Mouse (Mus musculus) layer of hippocampus, postnatal 10 days (tissue): Measurements from ENCODE around the gene Gfpt2. TPM values are rescaled to one million over a fixed set of nuclear protein-coding genes. Genes with fewer than 3 reads are reported as not detected.
A peak's percentile ranks its signal among the peaks of the same experiment; 100 is the strongest.

Experiments used
- DNase-seq, 2 experiments: peaks; one replicate each; pipeline ENCODE4 v3.0.0; 2021; ENCODE audit warnings: low spot score in 2 of 2
- total RNA-seq, 2 experiments: library from RNA; stranded (reverse); gene quantifications; 2 replicates each; pipeline ENCODE4 v1.2.3; 2021

The Gfpt2 gene
- total RNA-seq, 2 experiments from 2014 or later = 6.1 to 6.7 TPM

- DNase-seq = no peak
These were observed 43.9 kb downstream of the Gfpt2 start for GRCm38 (mm10) chr11:49837717-49838407.

- DNase-seq = no peak
These were observed 46.7 kb downstream of the Gfpt2 start for GRCm38 (mm10) chr11:49840666-49841065.

GRCm38 (mm10) chr11:49841886-49842285, 47.9 kb downstream of the Gfpt2 start:
- DNase-seq = no peak

GRCm38 (mm10) chr11:49842718-49843117, 48.7 kb downstream of the Gfpt2 start:
- no peak for DNase-seq

GRCm38 (mm10) chr11:49844311-49844710, 50.3 kb downstream of the Gfpt2 start:
- DNase-seq = no peak

- peak; percentile 58 to 72 for DNase-seq
These were observed 51.0 kb downstream of the Gfpt2 start for GRCm38 (mm10) chr11:49844969-49845368.

- DNase-seq = no peak
These were observed 52.0 kb downstream of the Gfpt2 start for GRCm38 (mm10) chr11:49845958-49846357.

- DNase-seq = peak; percentile 97 to 99
These were observed 52.6 kb downstream of the Gfpt2 start, which contains the start of gene Mapk9 for GRCm38 (mm10) chr11:49846401-49847070. Gene Mapk9 (plus strand): TSS chr11:49846751.

- peak in 1 of 2 experiments; percentile 26 for DNase-seq
These were observed 53.3 kb downstream of the Gfpt2 start for GRCm38 (mm10) chr11:49847071-49847810.

GRCm38 (mm10) chr11:49847811-49848078, 53.8 kb downstream of the Gfpt2 start:
- DNase-seq = no peak

GRCm38 (mm10) chr11:49848080-49848815, 54.3 kb downstream of the Gfpt2 start:
- peak in 1 of 2 experiments; percentile 19 for DNase-seq

GRCm38 (mm10) chr11:49850331-49850730, 56.4 kb downstream of the Gfpt2 start:
- no peak for DNase-seq

GRCm38 (mm10) chr11:49855144-49855543, 61.2 kb downstream of the Gfpt2 start:
- no peak for DNase-seq

GRCm38 (mm10) chr11:49861139-49861538, 67.2 kb downstream of the Gfpt2 start:
- DNase-seq = no peak

GRCm38 (mm10) chr11:49863926-49864325, 69.9 kb downstream of the Gfpt2 start:
- DNase-seq = no peak

GRCm38 (mm10) chr11:49867320-49867719, 73.3 kb downstream of the Gfpt2 start:
- DNase-seq = no peak

GRCm38 (mm10) chr11:49869762-49870161, 75.8 kb downstream of the Gfpt2 start:
- DNase-seq = peak; percentile 69

- DNase-seq = peak; percentile 62 to 67
These were observed 77.9 kb downstream of the Gfpt2 start for GRCm38 (mm10) chr11:49871914-49872313.

- DNase-seq = no peak
These were observed 78.8 kb downstream of the Gfpt2 start for GRCm38 (mm10) chr11:49872779-49873178.

GRCm38 (mm10) chr11:49876948-49877817, 83.2 kb downstream of the Gfpt2 start:
- no peak for DNase-seq
